Mouse (Mus musculus): ENCODE measurements around the gene Tap1.
"Not testable (repeated sequence)": the region's sequence is repeated elsewhere in the genome, so short reads cannot be mapped to it uniquely, and the experiment has no call there.

Gene Tap1

GRCm38 (mm10) chr17:34232021-34232420 lies 44.7 kb downstream of the Tap1 start:
- not testable (repeated sequence) for DNase-seq (ENCODE audit: low spot score in 2 of 2)

- peak; percentile 60 to 67 for DNase-seq (ENCODE audit: low spot score in 2 of 2)
These were observed 47.6 kb downstream of the Tap1 start for GRCm38 (mm10) chr17:34234926-34235325.

GRCm38 (mm10) chr17:34236691-34237090 lies 49.3 kb downstream of the Tap1 start:
- no peak for DNase-seq (ENCODE audit: low spot score in 2 of 2)

GRCm38 (mm10) chr17:34237741-34238140 lies 50.4 kb downstream of the Tap1 start:
- DNase-seq (ENCODE audit: low spot score in 2 of 2) = no peak

GRCm38 (mm10) chr17:34238706-34239105 lies 51.4 kb downstream of the Tap1 start, which contains the start of gene H2-Ob:
TSS of gene H2-Ob (plus strand) at chr17:34238903.
- peak in 1 of 2 experiments; percentile 47 for DNase-seq (ENCODE audit: low spot score in 2 of 2)

- no peak for DNase-seq (ENCODE audit: low spot score in 2 of 2)
These were observed 52.3 kb downstream of the Tap1 start for GRCm38 (mm10) chr17:34239601-34240041.

- DNase-seq (ENCODE audit: low spot score in 2 of 2) = no peak
These were observed 53.0 kb downstream of the Tap1 start for GRCm38 (mm10) chr17:34240366-34240765.

GRCm38 (mm10) chr17:34240916-34241315 lies 53.6 kb downstream of the Tap1 start:
- DNase-seq (ENCODE audit: low spot score in 2 of 2) = no peak

GRCm38 (mm10) chr17:34244656-34245055 lies 57.3 kb downstream of the Tap1 start:
- no peak for DNase-seq (ENCODE audit: low spot score in 2 of 2)

Data from frontal cortex, postnatal 36 days (tissue).